Mouse (Mus musculus) cortical plate, adult 2 months (tissue): ENCODE measurements at regions not wholly inside any gene's neighbourhood (a gene's known extent, or its start where the extent isn't known, plus 50 kb on each side); places are given as distances from the start of the nearest gene placed in this dataset.

Experiments
- CTCF ChIP-seq: fragments of 200-500 bp; IDR thresholded peaks from 2 replicates; pipeline ENCODE4 v1.5.1; 2011; ENCODE audit warnings: mild to moderate bottlenecking, control low read depth, low read length; ENCODE audit not compliant: insufficient read depth; ENCODE audit errors: extremely low read depth
- POLR2A ChIP-seq: fragments of 200-500 bp; IDR thresholded peaks from 2 replicates; pipeline ENCODE4 v1.6.1; 2011; ENCODE audit warnings: mild to moderate bottlenecking, low read length, control low read depth; ENCODE audit not compliant: insufficient read depth; ENCODE audit errors: extremely low read depth

- TF ChIP-seq POLR2A (no peak), CTCF (no peak)
These were observed 69.1 kb upstream of the Arhgap32 start for GRCm38 (mm10) chr9:32046791-32047190.
